Mouse (Mus musculus) forebrain, embryonic 16.5 days (tissue): ENCODE measurements around the gene Galc. TPM values are rescaled to one million over a fixed set of nuclear protein-coding genes. Genes with fewer than 3 reads are reported as not detected.

Source experiments
- ATAC-seq: fragments of 200-750 bp; cut with Nextera tagmentation; 2 replicates; pipeline ENCODE4 v1.8.0; 2017; ENCODE audit warnings: mild to moderate bottlenecking, moderate library complexity
- H3K27ac ChIP-seq: fragments of 300-500 bp; sonication (generic); 2 replicates; pipeline ENCODE4 v1.5.1; 2014; ENCODE audit warnings: low read length, control low read depth
- H3K27me3 ChIP-seq: fragments of 300-500 bp; sonication (generic); replicated peaks from 2 replicates; pipeline ENCODE4 v1.6.1; 2014; ENCODE audit warnings: low read length; ENCODE audit not compliant: control insufficient read depth, insufficient read depth
- H3K36me3 ChIP-seq: fragments of 300-500 bp; sonication (generic); 2 replicates; pipeline ENCODE4 v1.6.1; 2014; ENCODE audit not compliant: control insufficient read depth, insufficient read depth
- H3K4me1 ChIP-seq: fragments of 300-500 bp; sonication (generic); replicated peaks from 2 replicates; pipeline ENCODE4 v1.6.1; 2014; ENCODE audit warnings: low read length; ENCODE audit not compliant: control insufficient read depth, insufficient read depth
- H3K4me2 ChIP-seq: fragments of 300-500 bp; sonication (generic); 2 replicates; pipeline ENCODE4 v1.6.1; 2014; ENCODE audit warnings: mild to moderate bottlenecking, low read length, control low read depth
- H3K4me3 ChIP-seq: fragments of 300-500 bp; sonication (generic); replicated peaks from 2 replicates; pipeline ENCODE4 v1.5.1; 2014; ENCODE audit warnings: mild to moderate bottlenecking, low read length, control low read depth
- H3K9ac ChIP-seq: fragments of 300-500 bp; sonication (generic); replicated peaks from 2 replicates; pipeline ENCODE4 v1.6.1; 2014; ENCODE audit warnings: low read depth, low read length, control low read depth
- H3K9me3 ChIP-seq: fragments of 300-500 bp; sonication (generic); 2 replicates; pipeline ENCODE4 v1.6.1; 2016; ENCODE audit warnings: low read length; ENCODE audit not compliant: control insufficient read depth
- WGBS: fragments of 180-500 bp; shearing (Covaris S2); extraction: QIAGEN DNeasy Blood & Tissue Kit; methylation state at CpG from one replicate; pipeline ENCODE4 v1.1.7; 2014; 5-methylcytosine and 5-hydroxymethylcytosine counted together
- polyA plus RNA-seq: library from polyadenylated mRNA; unstranded; fragments of >200 nt; fragmentation: Nextera tagmentation; extraction: Ambion mirVana; gene quantifications from 2 replicates; pipeline ENCODE4 v1.2.1, GENCODE M21; 2015

The Galc gene
- polyA plus RNA-seq, 1 experiment from 2014 or later: 10.3 TPM

DNA sequence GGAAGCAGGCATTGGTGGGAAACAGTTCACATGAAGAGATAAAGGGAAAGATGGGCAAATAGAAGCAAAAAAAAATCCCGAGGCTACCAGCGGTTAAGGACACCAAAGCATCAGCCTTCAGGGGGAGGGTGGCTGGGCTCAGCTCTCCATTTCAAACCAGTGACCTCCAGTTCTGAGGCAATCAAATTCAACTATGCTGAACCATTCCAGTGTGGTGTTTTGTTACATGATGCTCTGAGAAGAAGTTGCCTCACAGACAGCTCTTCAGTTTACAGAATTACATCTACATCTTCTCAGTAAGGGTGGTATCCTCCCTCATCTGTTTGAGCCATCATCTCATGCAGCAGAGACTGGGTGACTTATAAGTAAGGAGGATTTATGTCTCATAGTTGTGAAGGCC lies 82.6 kb downstream of the Galc start:
- Histone ChIP-seq H3K36me3 (no peaks in the 10 kb centered on the region), H3K4me3 (no peak overlapping the region), H3K27me3 (no peaks in the 10 kb centered on the region), H3K4me1 (peaks cover 8% of the 10 kb centered on the region), H3K9ac (no peak overlapping the region), H3K9me3 (no peaks in the 10 kb centered on the region), H3K27ac (no peak overlapping the region), H3K4me2 (no peak overlapping the region)
- 88% methylated on average over 2 of the region's 2 CpGs for WGBS
- ATAC-seq: no peak

- H3K27ac ChIP-seq: no peak overlapping the region
- H3K9ac ChIP-seq: no peak overlapping the region
- H3K4me3 ChIP-seq: no peak overlapping the region
- H3K27me3 ChIP-seq: no peaks in the 10 kb centered on the region
- no peaks in the 10 kb centered on the region for H3K36me3 ChIP-seq
- whole genome bisulfite sequencing: 99% methylated on average over 3 of the region's 3 CpGs
- no peak for ATAC-seq
- H3K4me2 ChIP-seq: no peak overlapping the region
- H3K4me1 ChIP-seq: no peaks in the 10 kb centered on the region; the same call in 1 of the 2 replicates
- H3K9me3 ChIP-seq: no peaks in the 10 kb centered on the region
These were observed 97.4 kb downstream of the Galc start for GRCm38 (mm10) chr12:98161901-98162300.

- 89% methylated on average over 6 of the region's 6 CpGs for WGBS
- Histone ChIP-seq H3K27ac (no peak overlapping the region), H3K9ac (no peak overlapping the region), H3K4me3 (no peak overlapping the region), H3K36me3 (no peaks in the 10 kb centered on the region), H3K9me3 (no peaks in the 10 kb centered on the region), H3K4me2 (no peak overlapping the region), H3K4me1 (no peaks in the 10 kb centered on the region; the same call in 1 of the 2 replicates), H3K27me3 (no peaks in the 10 kb centered on the region)
- ATAC-seq: no peak
These were observed 98.4 kb downstream of the Galc start for GRCm38 (mm10) chr12:98160867-98161266.

Other genes starting within 250 kb of the Galc start
- 0.19 TPM in 1 of 2 replicates, not detected in the other for gene Gpr65, start 9.2 kb upstream of the Galc start, polyA plus RNA-seq